Comparison of ENCODE assay signal across 18 mouse cellular contexts in the genomic region with DNA sequence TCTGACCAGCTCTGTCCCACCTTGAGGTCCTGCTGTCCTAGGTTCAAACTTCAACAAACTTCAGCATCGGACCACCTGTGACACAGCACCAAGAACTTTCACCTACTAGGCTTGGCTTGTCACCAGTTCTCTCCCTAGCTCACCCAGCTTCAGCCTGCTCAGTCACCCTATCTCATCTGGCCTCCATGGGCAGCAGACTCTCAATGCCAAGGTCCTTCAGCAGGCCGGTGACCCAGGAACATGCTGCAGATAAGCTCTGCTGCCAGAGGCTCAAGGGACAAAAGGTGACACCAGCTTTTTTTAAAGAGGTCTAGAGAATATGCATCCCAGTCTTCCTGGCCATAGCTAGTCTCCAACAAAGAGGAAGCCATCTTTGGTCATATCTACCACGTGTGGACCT. TPM values are rescaled to one million over a fixed set of nuclear protein-coding genes. Genes with fewer than 3 reads are reported as not detected.
DNase-seq lines count a peak whose midpoint lies in the region.
"Had no signal": no experiment of that assay in that cellular context is flagged by ENCODE, and none has a peak within 500 bp of the region (broad histone marks: within the 10 kb centered on the region; RNA-seq: fewer than 3 reads in every experiment).

No protein-coding gene starts in this region.

- DNase-seq in adrenal gland, adult 2 months = peak; percentile 51
- no peak for DNase-seq in adrenal gland, postnatal 4 days (ENCODE audit: low spot score in 2 of 2)
- DNase-seq in heart, adult 18-20 months = peak; percentile 27 to 66
- no peak for DNase-seq in heart, postnatal 36 days
- DNase-seq in ovary, adult 18-20 months (ENCODE audit: low spot score) = peak; percentile 30
- no peak for DNase-seq in ovary, postnatal 10 days (ENCODE audit: low spot score)
- DNase-seq in lung, adult 18-20 months = no peak
- DNase-seq in layer of hippocampus, postnatal 25 days (ENCODE audit: extremely low spot score in 1 of 2, low spot score in 1 of 2) = no peak
- DNase-seq: B cell, adult 2 months; cerebellum, adult 18-20 months; cerebellum, adult 9-11 months; cerebellum, postnatal 36 days; forebrain, postnatal 0 days; gastrocnemius, postnatal 14 days had no signal

- intact Hi-C loops in heart, postnatal 36 days (cut with DNase I) = no loop called here

RNA-seq across cellular contexts. Expression of a gene that starts 48.5 kb away (rescaled TPM):
- total RNA-seq in adrenal gland, adult 2 months (2021) = 1 to 10 TPM; 3.2 to 9.1 TPM
- polyA plus RNA-seq in adrenal gland, adult 2 months (2012; rRNA removed) = 10.5 and 15.1 TPM in 2 replicates
- 10 to 100 TPM; 12.2 to 14.5 TPM for total RNA-seq in adrenal gland, postnatal 4 days (2021)
- total RNA-seq in heart, adult 18-20 months (2021) = under 1 TPM; 0.62 to 0.72 TPM
- 1 to 10 TPM; 1.3 TPM for total RNA-seq in heart, postnatal 36 days (2021)
- total RNA-seq in layer of hippocampus, postnatal 25 days (2021) = 10 to 100 TPM; 16.7 to 19.3 TPM
- total RNA-seq: granulocyte monocyte progenitor cell, adult 5-6 weeks had no signal
- polyA plus RNA-seq: CD4-positive, CD25-positive, alpha-beta regulatory T cell, adult 4 months; G1E; inflammation-experienced regulatory T-cells, adult 6 months had no signal

Comparison
In these comparisons a context has a peak if more than half of its experiments do, and no peak if none do; other contexts are left out.
1. DNase-seq: peak in adrenal gland, adult 2 months (single experiment), heart, adult 18-20 months (2 of 2) and ovary, adult 18-20 months (single experiment); none in adrenal gland, postnatal 4 days (0 of 2), heart, postnatal 36 days (0 of 2), ovary, postnatal 10 days (single experiment), lung, adult 18-20 months (0 of 2) and layer of hippocampus, postnatal 25 days (0 of 2).